In genomic region chr9:102864931-102865330, GRCm38 (mm10) we compare ENCODE assay signal across 14 mouse cellular contexts. TPM values are rescaled to one million over a fixed set of nuclear protein-coding genes. Genes with fewer than 3 reads are reported as not detected.
A peak's percentile ranks its signal among the peaks of the same experiment; 100 is the strongest.
DNase-seq lines count a peak whose midpoint lies in the region; ATAC-seq and TF ChIP-seq lines count a peak whose summit lies in the region.
"Had no signal": no experiment of that assay in that cellular context is flagged by ENCODE, and none has a peak within 500 bp of the region (broad histone marks: within the 10 kb centered on the region; RNA-seq: fewer than 3 reads in every experiment).

No protein-coding gene starts in this region.

- no peak overlapping the region for H3K4me2 ChIP-seq in heart, embryonic 15.5 days
- H3K4me2 ChIP-seq in lung, embryonic 14.5 days: peak overlapping the region; percentile 32
- no peak overlapping the region for H3K4me2 ChIP-seq in intestine, embryonic 14.5 days (ENCODE audit: low read length)
- H3K4me2 ChIP-seq: embryonic facial prominence, embryonic 12.5 days; liver, embryonic 13.5 days; midbrain, embryonic 11.5 days; neural tube, embryonic 12.5 days had no signal

- no peak for ATAC-seq in heart, embryonic 15.5 days (replicated peaks; ENCODE audit: insufficient number of reproducible peaks, insufficient read depth, low FRiP score, low read depth)
- no peak for ATAC-seq in lung, embryonic 14.5 days (ENCODE audit: insufficient read depth)
- ATAC-seq in intestine, embryonic 14.5 days (replicated peaks; ENCODE audit: low FRiP score, low TSS enrichment, low read depth): no peak
- no peak for ATAC-seq in granulocyte monocyte progenitor cell, adult 5-6 weeks (replicated peaks; ENCODE audit: poor library complexity, severe bottlenecking)
- ATAC-seq: CD4-positive, CD25-positive, alpha-beta regulatory T cell, adult 4 months had no signal

- H3K4me3 ChIP-seq in heart, embryonic 15.5 days: no peak overlapping the region
- H3K4me3 ChIP-seq in lung, embryonic 14.5 days (ENCODE audit: low read depth, low read length): no peak overlapping the region
- no peak overlapping the region for H3K4me3 ChIP-seq in intestine, embryonic 14.5 days (ENCODE audit: low read depth, low read length)
- H3K4me3 ChIP-seq in olfactory bulb, adult 2 months (ENCODE audit: insufficient read depth, low read depth, low read length): no peak overlapping the region
- H3K4me3 ChIP-seq: embryonic facial prominence, embryonic 12.5 days; liver, embryonic 13.5 days; neural tube, embryonic 12.5 days had no signal

- peaks cover 62% of the 10 kb centered on the region for H3K4me1 ChIP-seq in heart, embryonic 15.5 days (replicated peaks)
- H3K4me1 ChIP-seq in lung, embryonic 14.5 days (ENCODE audit: insufficient read depth): peaks cover 39% of the 10 kb centered on the region
- peaks cover 46% of the 10 kb centered on the region for H3K4me1 ChIP-seq in intestine, embryonic 14.5 days (replicated peaks; ENCODE audit: control insufficient read depth, insufficient read depth, low read length)
- H3K4me1 ChIP-seq in olfactory bulb, adult 2 months (ENCODE audit: control insufficient read depth, insufficient read depth, low read length): peaks cover 33% of the 10 kb centered on the region

- no peak overlapping the region for H3K9ac ChIP-seq in heart, embryonic 15.5 days
- peak overlapping the region; percentile 22; the same call in 1 of the 2 replicates for H3K9ac ChIP-seq in lung, embryonic 14.5 days
- H3K9ac ChIP-seq in intestine, embryonic 14.5 days (ENCODE audit: low read length): no peak overlapping the region
- H3K9ac ChIP-seq: embryonic facial prominence, embryonic 12.5 days; liver, embryonic 13.5 days; neural tube, embryonic 12.5 days had no signal

- no peak for DNase-seq in heart, postnatal 14 days
- DNase-seq in lung, embryonic 14.5 days: peak; percentile 41
- DNase-seq in lung, postnatal 36 days: no peak
- DNase-seq in intestine, embryonic 14.5 days (ENCODE audit: low spot score): no peak
- DNase-seq in left cerebral cortex, adult 11 months (ENCODE audit: low spot score): no peak
- DNase-seq: kidney, adult 8-10 months; liver, embryonic 13.5 days had no signal

- H3K9me3 ChIP-seq in heart, embryonic 15.5 days (replicated peaks): no peaks in the 10 kb centered on the region
- H3K9me3 ChIP-seq in lung, embryonic 14.5 days (ENCODE audit: low read depth, low read length): no peaks in the 10 kb centered on the region
- no peaks in the 10 kb centered on the region for H3K9me3 ChIP-seq in intestine, embryonic 14.5 days (ENCODE audit: control insufficient read depth, low read length)
- H3K9me3 ChIP-seq: embryonic facial prominence, embryonic 12.5 days; liver, embryonic 13.5 days; neural tube, embryonic 12.5 days had no signal

- 56% methylated on average over 8 of the region's 8 CpGs for WGBS in heart, embryonic 15.5 days
- WGBS in lung, embryonic 14.5 days: 45% methylated on average over 8 of the region's 8 CpGs
- 61% methylated on average over 8 of the region's 8 CpGs for WGBS in intestine, embryonic 14.5 days
- 48% methylated on average over 8 of the region's 8 CpGs for WGBS in olfactory bulb, adult 2 months

- no peak for TF ChIP-seq CTCF in lung, embryonic 14.5 days (IDR thresholded peaks at IDR 0.05; ENCODE audit: low read depth)
- no peak for TF ChIP-seq CTCF in olfactory bulb, adult 2 months (IDR thresholded peaks at IDR 0.05; ENCODE audit: insufficient read depth, low read depth, low read length)

- peak overlapping the region; percentile 80 for H3K27ac ChIP-seq in heart, embryonic 15.5 days
- H3K27ac ChIP-seq in lung, embryonic 14.5 days (ENCODE audit: low read depth): peak overlapping the region; percentile 93
- peak overlapping the region; percentile 87; the same call in 1 of the 2 replicates for H3K27ac ChIP-seq in intestine, embryonic 14.5 days (ENCODE audit: low read depth)
- peak overlapping the region; percentile 25; the same call in 1 of the 2 replicates for H3K27ac ChIP-seq in olfactory bulb, adult 2 months (ENCODE audit: insufficient read depth, low read depth, low read length)
- H3K27ac ChIP-seq: liver, embryonic 13.5 days; neural tube, embryonic 12.5 days had no signal

- H3K27me3 ChIP-seq in heart, embryonic 15.5 days: no peaks in the 10 kb centered on the region
- no peaks in the 10 kb centered on the region for H3K27me3 ChIP-seq in lung, embryonic 14.5 days (ENCODE audit: insufficient read depth, low read length)
- no peaks in the 10 kb centered on the region for H3K27me3 ChIP-seq in intestine, embryonic 14.5 days (replicated peaks; ENCODE audit: control insufficient read depth, insufficient read depth, low read length)
- H3K27me3 ChIP-seq: embryonic facial prominence, embryonic 12.5 days; liver, embryonic 13.5 days; neural tube, embryonic 12.5 days had no signal

- no peak for TF ChIP-seq POLR2A in olfactory bulb, adult 2 months (IDR thresholded peaks at IDR 0.05; ENCODE audit: insufficient read depth, low read depth, low read length)

- H3K36me3 ChIP-seq in heart, embryonic 15.5 days: peaks cover 12% of the 10 kb centered on the region
- H3K36me3 ChIP-seq in lung, embryonic 14.5 days (ENCODE audit: insufficient read depth): peaks cover 28% of the 10 kb centered on the region
- H3K36me3 ChIP-seq in intestine, embryonic 14.5 days (ENCODE audit: control insufficient read depth, insufficient read depth, low read length): peaks cover 30% of the 10 kb centered on the region

- intact Hi-C loops in heart, postnatal 14 days (cut with DNase I): loop anchor here (5.0 kb wide), 1 partner anchor 148 kb away; the partner anchor contains the start of gene Amotl2

RNA-seq across cellular contexts. Expression of gene Ryk, which starts 30.2 kb away (rescaled TPM):
- polyA plus RNA-seq in heart, embryonic 15.5 days (2015; fragmentation: Nextera tagmentation; extraction: Ambion mirVana): 18.7 and 20.3 TPM in 2 replicates
- total RNA-seq in heart, postnatal 14 days (2021): 10 to 100 TPM; 40.2 to 42.6 TPM
- 33.4 and 35.1 TPM in 2 replicates for polyA plus RNA-seq in lung, embryonic 14.5 days (2014; fragmentation: Nextera tagmentation; extraction: Ambion mirVana)
- 24.4 and 24.9 TPM in 2 replicates for polyA plus RNA-seq in intestine, embryonic 14.5 days (2014; fragmentation: Nextera tagmentation; extraction: Ambion mirVana)
- polyA plus RNA-seq in olfactory bulb, adult 2 months (2012; ENCODE audit: insufficient read depth, insufficient read length, low replicate concordance, missing spikeins): not detected in 2 replicates
- total RNA-seq in granulocyte monocyte progenitor cell, adult 5-6 weeks (2014; fragmentation: Nextera tagmentation): 2.9 and 4.4 TPM in 2 replicates
- total RNA-seq in granulocyte monocyte progenitor cell, adult 5-6 weeks (2017): 0.10 and 0.95 TPM in 2 replicates

Comparison
In these comparisons a context has a peak if more than half of its experiments do, and no peak if none do; other contexts are left out.
1. H3K27ac ChIP-seq: peak in every context shown above with its lines; median percentile 93 in lung, embryonic 14.5 days; 87 in intestine, embryonic 14.5 days; 80 in heart, embryonic 15.5 days; 25 in olfactory bulb, adult 2 months.
2. RNA of gene Ryk, which starts 30.2 kb away (polyA plus RNA-seq): 33.4 to 35.1 TPM in lung, embryonic 14.5 days, 24.4 to 24.9 TPM in intestine, embryonic 14.5 days and 18.7 to 20.3 TPM in heart, embryonic 15.5 days; not detected in olfactory bulb, adult 2 months; every median in the first group is over 10 times any median in the second.